Mouse (Mus musculus) brain, embryonic 14.5 days (tissue): ENCODE results near the gene Olfr281.

Experiments used
- CTCF ChIP-seq: fragments of 200-500 bp; IDR thresholded peaks from 2 replicates; pipeline ENCODE4 v1.5.1; 2012; ENCODE audit warnings: inconsistent platforms, mild to moderate bottlenecking, moderate library complexity, borderline replicate concordance; ENCODE audit not compliant: insufficient read depth, insufficient read length; ENCODE audit errors: extremely low read depth
- POLR2A ChIP-seq: fragments of 200-500 bp; IDR thresholded peaks from 2 replicates; pipeline ENCODE4 v1.6.1; 2012; ENCODE audit warnings: mild to moderate bottlenecking, inconsistent platforms, borderline replicate concordance; ENCODE audit not compliant: poor library complexity, insufficient read depth, insufficient read length, severe bottlenecking; ENCODE audit errors: extremely low read depth

- no peak for TF ChIP-seq CTCF
- no peak for TF ChIP-seq POLR2A
Observed at GRCm38 (mm10) chr15:98424753-98425152, 27.6 kb upstream of the Olfr281 start.
